Mouse (Mus musculus) embryo, embryonic 11 days (tissue): ENCODE measurements at regions not wholly inside any gene's neighbourhood (a gene's known extent, or its start where the extent isn't known, plus 50 kb on each side); places are given as distances from the start of the nearest gene placed in this dataset.

Source experiments
- DNase-seq: peaks from one replicate; pipeline ENCODE4 v3.0.0-alpha.2; 2015

- no peak for DNase-seq
Observed at GRCm38 (mm10) chr4:142626503-142627194, 387.4 kb upstream of the Kazn start.

- DNase-seq, result no peak
Observed at GRCm38 (mm10) chr4:142625456-142625855, 386.3 kb upstream of the Kazn start.

- peak; percentile 67 for DNase-seq
Observed at GRCm38 (mm10) chr4:142622151-142622861, 383.1 kb upstream of the Kazn start.

- no peak for DNase-seq
Observed at GRCm38 (mm10) chr4:142619396-142619795, 380.2 kb upstream of the Kazn start.

GRCm38 (mm10) chr4:142618770-142619169, 379.6 kb upstream of the Kazn start:
- no peak for DNase-seq

GRCm38 (mm10) chr4:142617676-142618075, 378.5 kb upstream of the Kazn start:
- DNase-seq, result peak; percentile 46

GRCm38 (mm10) chr4:142616901-142617300, 377.7 kb upstream of the Kazn start:
- DNase-seq, result no peak

GRCm38 (mm10) chr4:142605098-142605497, 365.9 kb upstream of the Kazn start:
- no peak for DNase-seq

- peak; percentile 23 for DNase-seq
Observed at GRCm38 (mm10) chr4:142597214-142597613, 358.0 kb upstream of the Kazn start.

GRCm38 (mm10) chr4:142589084-142589741, 350.0 kb upstream of the Kazn start:
- no peak for DNase-seq

GRCm38 (mm10) chr4:142588418-142589083, 349.4 kb upstream of the Kazn start:
- peak; percentile 27 for DNase-seq

GRCm38 (mm10) chr4:142587345-142588035, 348.3 kb upstream of the Kazn start:
- peak; percentile 15 for DNase-seq

- peak; percentile 28 for DNase-seq
Observed at GRCm38 (mm10) chr4:142578536-142578935, 339.3 kb upstream of the Kazn start.

- peak; percentile 57 for DNase-seq
Observed at GRCm38 (mm10) chr4:142577519-142577918, 338.3 kb upstream of the Kazn start.

GRCm38 (mm10) chr4:142574528-142574927, 335.3 kb upstream of the Kazn start:
- DNase-seq, result no peak

GRCm38 (mm10) chr4:142570712-142571111, 331.5 kb upstream of the Kazn start:
- DNase-seq, result no peak

- DNase-seq, result no peak
Observed at GRCm38 (mm10) chr4:142568556-142568955, 329.4 kb upstream of the Kazn start.

GRCm38 (mm10) chr4:142554716-142555115, 315.5 kb upstream of the Kazn start:
- peak; percentile 37 for DNase-seq

GRCm38 (mm10) chr4:142545871-142546270, 306.7 kb upstream of the Kazn start:
- DNase-seq, result no peak

- no peak for DNase-seq
Observed at GRCm38 (mm10) chr4:142545187-142545586, 306.0 kb upstream of the Kazn start.

- no peak for DNase-seq
Observed at GRCm38 (mm10) chr4:142544736-142545135, 305.5 kb upstream of the Kazn start.

GRCm38 (mm10) chr4:142539200-142539750, 300.1 kb upstream of the Kazn start:
- DNase-seq, result no peak
